Mouse (Mus musculus): ENCODE data around the gene Adora1. TPM values are rescaled to one million over a fixed set of nuclear protein-coding genes. Genes with fewer than 3 reads are reported as not detected.

Gene Adora1
- polyA plus RNA-seq (2015; fragmentation: Nextera tagmentation; extraction: Ambion mirVana) = 2.5 and 4.0 TPM in 2 replicates

GRCm38 (mm10) chr1:134235391-134235921 lies at the start of gene Adora1:
Gene Adora1, minus strand, starts transcription at chr1:134235431.
- no peaks in the 10 kb centered on the region for H3K36me3 ChIP-seq
- peak within 1 kb of the TSS; percentile 33 for H3K9ac ChIP-seq
- no peaks in the 10 kb centered on the region for H3K9me3 ChIP-seq
- H3K4me1 ChIP-seq = peaks cover 35% of the 10 kb centered on the region
- no peak for ATAC-seq (ENCODE audit: borderline replicate concordance, extremely low read depth, low FRiP score, low TSS enrichment)
- H3K4me3 ChIP-seq = peak within 1 kb of the TSS; percentile 37
- H3K27me3 ChIP-seq = peaks cover 45% of the 10 kb centered on the region
- WGBS = under 1% methylated on average over 36 of the region's 37 CpGs
- peak within 1 kb of the TSS; percentile 87 for H3K4me2 ChIP-seq
- H3K27ac ChIP-seq = no peak within 1 kb of the TSS

DNA sequence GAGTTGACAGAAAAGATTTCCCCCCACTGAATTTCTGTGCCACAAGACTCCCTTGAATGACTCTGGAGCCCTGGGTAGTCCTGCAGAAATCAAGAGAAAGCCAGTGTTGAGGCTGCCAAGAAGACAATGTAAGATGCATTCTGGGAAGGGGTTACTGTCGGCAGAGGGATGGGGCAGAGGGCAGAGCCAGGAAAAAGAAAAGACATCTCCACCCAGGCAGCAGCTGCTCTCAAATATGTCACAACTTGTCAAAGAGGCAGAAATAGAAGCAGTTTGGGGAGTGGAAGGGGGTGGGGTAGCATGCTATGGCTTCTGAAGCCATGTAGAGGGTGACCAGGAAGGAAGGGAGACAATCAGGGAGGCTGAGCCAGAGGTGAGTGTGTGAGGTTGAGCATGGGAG lies 47.9 kb upstream of the Adora1 start:
- H3K27ac ChIP-seq = no peak overlapping the region
- H3K9ac ChIP-seq = no peak overlapping the region
- H3K4me2 ChIP-seq = no peak overlapping the region
- no peaks in the 10 kb centered on the region for H3K4me1 ChIP-seq
- no peak overlapping the region for H3K4me3 ChIP-seq
- no peaks in the 10 kb centered on the region for H3K27me3 ChIP-seq
- WGBS = 39% methylated on average over 1 of the region's 1 CpGs
- no peaks in the 10 kb centered on the region for H3K9me3 ChIP-seq
- ATAC-seq (ENCODE audit: borderline replicate concordance, extremely low read depth, low FRiP score, low TSS enrichment) = no peak
- no peaks in the 10 kb centered on the region for H3K36me3 ChIP-seq

DNA sequence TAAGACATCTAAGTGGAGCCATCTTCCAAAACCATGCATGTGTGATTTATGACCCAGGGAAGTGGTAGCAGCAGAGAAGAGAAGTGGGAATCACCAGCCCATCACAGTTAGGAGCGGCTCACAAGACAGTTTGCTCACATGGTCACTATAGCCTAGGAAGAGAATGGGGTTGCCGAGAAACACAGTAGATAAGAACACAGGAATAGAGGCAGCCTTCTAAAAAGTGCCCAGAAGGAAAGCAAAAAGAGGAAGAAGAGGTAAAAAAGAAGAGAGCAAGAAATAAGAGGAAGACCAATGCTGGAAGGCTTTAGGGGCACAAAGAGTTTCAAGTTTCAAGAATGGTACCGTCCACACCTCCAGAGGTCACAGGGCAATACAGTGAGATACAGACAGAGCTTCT lies 47.1 kb upstream of the Adora1 start:
- H3K27me3 ChIP-seq = no peaks in the 10 kb centered on the region
- ATAC-seq (ENCODE audit: borderline replicate concordance, extremely low read depth, low FRiP score, low TSS enrichment) = no peak
- no peaks in the 10 kb centered on the region for H3K4me1 ChIP-seq
- H3K4me3 ChIP-seq = no peak overlapping the region
- H3K9ac ChIP-seq = no peak overlapping the region
- H3K9me3 ChIP-seq = no peaks in the 10 kb centered on the region
- H3K4me2 ChIP-seq = no peak overlapping the region
- no peak overlapping the region for H3K27ac ChIP-seq
- H3K36me3 ChIP-seq = no peaks in the 10 kb centered on the region
- 50% methylated on average over 3 of the region's 3 CpGs for WGBS

GRCm38 (mm10) chr1:134281563-134281962 lies 46.3 kb upstream of the Adora1 start:
- no peaks in the 10 kb centered on the region for H3K9me3 ChIP-seq
- H3K27me3 ChIP-seq = no peaks in the 10 kb centered on the region
- no peak overlapping the region for H3K9ac ChIP-seq
- ATAC-seq (ENCODE audit: borderline replicate concordance, extremely low read depth, low FRiP score, low TSS enrichment) = no peak
- H3K27ac ChIP-seq = no peak overlapping the region
- H3K4me3 ChIP-seq = no peak overlapping the region
- no peak overlapping the region for H3K4me2 ChIP-seq
- H3K4me1 ChIP-seq = no peaks in the 10 kb centered on the region
- H3K36me3 ChIP-seq = no peaks in the 10 kb centered on the region
- 73% methylated on average over 4 of the region's 4 CpGs for WGBS

GRCm38 (mm10) chr1:134280174-134280573 lies 44.9 kb upstream of the Adora1 start:
- Histone ChIP-seq H3K4me2 (no peak overlapping the region), H3K9me3 (no peaks in the 10 kb centered on the region), H3K36me3 (no peaks in the 10 kb centered on the region), H3K27ac (no peak overlapping the region), H3K27me3 (no peaks in the 10 kb centered on the region), H3K4me1 (0 out of 2 replicates have a peak, but pooled peaks cover 6% of the 10 kb centered on the region), H3K4me3 (no peak overlapping the region), H3K9ac (no peak overlapping the region)
- ATAC-seq (ENCODE audit: borderline replicate concordance, extremely low read depth, low FRiP score, low TSS enrichment) = no peak
- WGBS = 79% methylated on average over 5 of the region's 5 CpGs

GRCm38 (mm10) chr1:134276823-134277222 lies 41.6 kb upstream of the Adora1 start:
- H3K9ac ChIP-seq = no peak overlapping the region
- H3K4me1 ChIP-seq = 0 out of 2 replicates have a peak, but pooled peaks cover 6% of the 10 kb centered on the region
- no peaks in the 10 kb centered on the region for H3K27me3 ChIP-seq
- no peaks in the 10 kb centered on the region for H3K36me3 ChIP-seq
- H3K4me3 ChIP-seq = no peak overlapping the region
- ATAC-seq (ENCODE audit: borderline replicate concordance, extremely low read depth, low FRiP score, low TSS enrichment) = no peak
- no peak overlapping the region for H3K4me2 ChIP-seq
- no peak overlapping the region for H3K27ac ChIP-seq
- WGBS = 60% methylated on average over 7 of the region's 7 CpGs
- H3K9me3 ChIP-seq = no peaks in the 10 kb centered on the region

DNA sequence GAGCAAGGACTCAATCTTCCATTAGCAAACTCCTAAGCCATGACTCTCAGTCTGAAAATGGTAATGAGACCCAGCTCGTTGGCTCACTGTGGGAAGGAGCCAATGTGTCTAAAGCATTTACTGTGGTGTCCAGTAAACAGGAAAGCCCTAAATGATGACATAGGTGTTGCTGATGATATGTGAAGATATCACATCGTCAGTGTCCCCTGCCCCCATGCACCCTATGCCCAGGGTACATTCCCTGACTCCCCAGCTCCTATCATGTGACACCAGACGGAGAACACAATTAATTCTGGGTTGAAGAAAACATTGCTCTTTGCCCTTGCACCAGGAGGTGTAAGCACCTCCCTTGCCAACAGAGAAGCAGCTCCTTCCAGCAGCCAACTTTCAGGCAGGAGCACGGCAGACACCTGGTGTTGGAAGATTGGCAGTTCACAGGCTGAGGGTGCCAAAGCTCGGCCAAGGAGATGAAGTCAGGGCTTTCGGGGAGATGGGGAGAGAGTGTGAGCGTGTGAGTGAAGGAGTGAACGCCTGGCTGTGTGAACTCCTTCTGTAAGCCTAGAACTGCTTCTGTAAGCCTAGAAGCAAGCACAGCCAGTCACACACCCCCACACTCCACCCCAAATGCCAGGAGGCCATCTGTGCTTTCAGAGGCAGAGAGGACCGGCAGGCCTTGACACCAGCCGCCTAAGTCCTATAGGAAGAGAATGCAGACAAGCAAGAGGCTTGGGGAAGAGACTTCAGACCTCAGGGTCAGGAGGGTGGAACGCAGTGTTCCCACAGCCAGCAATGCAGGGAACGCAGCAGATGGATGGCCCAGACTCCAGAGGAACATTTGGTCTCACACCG lies 40.6 kb upstream of the Adora1 start:
- H3K4me1 ChIP-seq = 0 out of 2 replicates have a peak, but pooled peaks cover 6% of the 10 kb centered on the region
- no peaks in the 10 kb centered on the region for H3K36me3 ChIP-seq
- WGBS = 53% methylated on average over 13 of the region's 13 CpGs
- no peak overlapping the region for H3K9ac ChIP-seq
- ATAC-seq (ENCODE audit: borderline replicate concordance, extremely low read depth, low FRiP score, low TSS enrichment) = no peak
- no peak overlapping the region for H3K4me2 ChIP-seq
- H3K9me3 ChIP-seq = no peaks in the 10 kb centered on the region
- H3K27ac ChIP-seq = no peak overlapping the region
- H3K4me3 ChIP-seq = no peak overlapping the region
- H3K27me3 ChIP-seq = no peaks in the 10 kb centered on the region

DNA sequence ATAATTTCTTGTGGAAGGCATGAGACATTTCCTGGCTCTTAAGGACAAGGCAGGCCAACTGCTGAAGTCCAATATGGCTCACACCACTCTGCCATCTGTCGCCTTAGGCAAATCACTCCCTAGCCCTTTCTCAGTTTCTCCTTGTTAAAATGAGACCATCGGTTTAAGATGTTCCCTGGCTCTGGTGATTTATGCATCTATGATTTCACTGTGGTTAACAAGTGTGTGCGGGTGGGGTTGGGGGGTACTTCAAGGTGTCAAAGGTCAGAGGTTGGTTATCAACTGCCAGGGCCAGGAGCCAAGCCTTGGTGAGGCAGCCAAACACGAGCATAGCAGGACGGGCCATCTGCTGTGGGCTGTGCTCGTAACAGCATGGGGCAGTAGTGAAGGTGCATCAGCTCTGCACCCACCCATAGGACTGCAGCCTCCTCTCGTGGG lies 39.3 kb upstream of the Adora1 start:
- Histone ChIP-seq H3K9me3 (no peaks in the 10 kb centered on the region), H3K9ac (no peak overlapping the region), H3K4me1 (0 out of 2 replicates have a peak, but pooled peaks cover 6% of the 10 kb centered on the region), H3K27me3 (no peaks in the 10 kb centered on the region), H3K4me2 (no peak overlapping the region), H3K27ac (no peak overlapping the region), H3K4me3 (no peak overlapping the region), H3K36me3 (no peaks in the 10 kb centered on the region)
- ATAC-seq (ENCODE audit: borderline replicate concordance, extremely low read depth, low FRiP score, low TSS enrichment) = no peak
- WGBS = 76% methylated on average over 7 of the region's 7 CpGs

DNA sequence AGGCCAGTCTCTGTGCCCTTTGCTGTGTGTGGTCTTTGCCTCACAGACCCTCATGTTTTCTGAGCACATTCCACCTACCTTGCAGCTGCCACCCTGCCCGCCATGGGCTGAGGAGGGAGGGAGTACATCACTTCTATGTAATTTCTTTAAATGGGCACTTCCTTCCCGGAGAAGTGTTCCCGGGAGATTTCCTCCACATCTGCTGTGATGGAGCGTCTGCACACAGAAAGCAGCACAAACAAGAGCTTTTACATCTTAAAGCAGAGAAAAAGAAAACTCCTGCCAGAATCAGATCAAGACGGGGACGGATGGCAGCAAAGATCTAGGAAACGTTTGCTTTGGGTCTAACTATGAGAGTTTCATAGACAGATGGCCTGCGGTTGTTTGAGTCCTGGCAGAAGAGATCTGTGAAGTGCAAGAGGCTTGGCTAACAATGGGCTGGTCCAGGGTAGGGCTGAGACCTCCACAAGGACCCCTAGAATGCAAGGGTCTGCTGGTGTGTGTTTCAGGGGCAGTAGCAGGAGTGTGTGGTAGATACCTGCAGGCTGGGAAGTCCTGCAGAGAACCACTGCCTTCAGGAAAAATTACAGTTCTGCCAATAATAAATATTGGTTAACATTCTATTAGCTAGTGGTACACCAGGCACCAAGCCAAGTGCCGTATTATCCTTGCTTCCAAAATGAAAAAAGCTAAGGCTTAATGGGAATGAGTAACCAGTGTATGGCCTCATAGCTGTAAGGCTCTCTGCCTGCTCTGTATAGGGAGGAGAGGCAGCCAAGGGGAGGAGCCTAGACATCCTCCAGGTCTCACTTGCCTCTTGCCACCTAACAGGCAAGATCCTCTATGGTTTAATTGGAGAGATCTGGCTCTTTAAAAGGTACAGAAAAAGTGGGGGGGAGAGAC lies 38.5 kb upstream of the Adora1 start:
- Histone ChIP-seq H3K27me3 (no peaks in the 10 kb centered on the region), H3K4me1 (0 out of 2 replicates have a peak, but pooled peaks cover 6% of the 10 kb centered on the region), H3K9ac (no peak overlapping the region), H3K4me3 (no peak overlapping the region), H3K27ac (no peak overlapping the region), H3K9me3 (no peaks in the 10 kb centered on the region), H3K4me2 (no peak overlapping the region), H3K36me3 (no peaks in the 10 kb centered on the region)
- no peak for ATAC-seq (ENCODE audit: borderline replicate concordance, extremely low read depth, low FRiP score, low TSS enrichment)
- 34% methylated on average over 9 of the region's 9 CpGs for WGBS

GRCm38 (mm10) chr1:134272754-134273250 lies 37.6 kb upstream of the Adora1 start:
- H3K4me1 ChIP-seq = 0 out of 2 replicates have a peak, but pooled peaks cover 6% of the 10 kb centered on the region
- no peak for ATAC-seq (ENCODE audit: borderline replicate concordance, extremely low read depth, low FRiP score, low TSS enrichment)
- 66% methylated on average over 5 of the region's 5 CpGs for WGBS
- H3K4me3 ChIP-seq = no peak overlapping the region
- no peak overlapping the region for H3K4me2 ChIP-seq
- H3K9ac ChIP-seq = no peak overlapping the region
- H3K27me3 ChIP-seq = no peaks in the 10 kb centered on the region
- H3K36me3 ChIP-seq = no peaks in the 10 kb centered on the region
- H3K27ac ChIP-seq = no peak overlapping the region
- no peaks in the 10 kb centered on the region for H3K9me3 ChIP-seq

DNA sequence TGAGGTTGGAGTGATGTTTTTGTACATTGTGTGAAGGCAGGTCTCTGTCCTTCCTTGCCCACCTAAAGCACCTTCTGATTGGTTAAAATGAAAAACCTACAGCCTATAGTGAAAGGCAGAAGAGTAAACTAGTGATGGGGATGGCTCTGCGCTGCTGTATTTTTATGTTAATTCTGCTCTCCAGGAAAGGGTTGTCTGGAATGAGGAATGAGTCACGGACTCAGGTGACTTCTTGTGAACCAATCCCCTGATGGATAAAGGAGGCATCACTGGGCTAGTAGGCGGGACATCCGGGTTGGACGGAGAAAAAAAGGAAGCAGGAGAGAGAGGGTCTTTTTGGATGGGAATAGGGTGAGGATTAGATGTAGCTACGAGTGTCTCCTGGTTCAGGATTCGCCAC lies 34.8 kb upstream of the Adora1 start:
- WGBS = 74% methylated on average over 7 of the region's 7 CpGs
- no peaks in the 10 kb centered on the region for H3K36me3 ChIP-seq
- no peak overlapping the region for H3K9ac ChIP-seq
- no peaks in the 10 kb centered on the region for H3K27me3 ChIP-seq
- no peaks in the 10 kb centered on the region for H3K4me1 ChIP-seq
- no peak overlapping the region for H3K4me2 ChIP-seq
- no peak overlapping the region for H3K4me3 ChIP-seq
- no peak for ATAC-seq (ENCODE audit: borderline replicate concordance, extremely low read depth, low FRiP score, low TSS enrichment)
- H3K9me3 ChIP-seq = no peaks in the 10 kb centered on the region
- H3K27ac ChIP-seq = no peak overlapping the region

All from lung, embryonic 15.5 days (tissue).